Mouse (Mus musculus) small intestine, adult 2 months (tissue): Measurements from ENCODE around the gene Pi16. TPM values are rescaled to one million over a fixed set of nuclear protein-coding genes. Genes with fewer than 3 reads are reported as not detected.
A peak's percentile ranks its signal among the peaks of the same experiment; 100 is the strongest.

Source experiments
- H3K27ac ChIP-seq: fragments of 200-500 bp; 2 replicates; pipeline ENCODE4 v1.5.1; 2012; ENCODE audit warnings: low read depth, low read length, control low read depth, inconsistent platforms; ENCODE audit not compliant: insufficient read depth
- H3K27me3 ChIP-seq: fragments of 200-500 bp; 2 replicates; pipeline ENCODE4 v1.6.1; 2012; ENCODE audit warnings: mild to moderate bottlenecking, moderate library complexity, low read length, inconsistent platforms; ENCODE audit not compliant: control insufficient read depth, insufficient read depth
- H3K36me3 ChIP-seq: fragments of 200-500 bp; 2 replicates; pipeline ENCODE4 v1.6.1; 2012; ENCODE audit warnings: mild to moderate bottlenecking, low read length, control low read depth, inconsistent platforms; ENCODE audit not compliant: control insufficient read depth, insufficient read depth
- H3K4me1 ChIP-seq: fragments of 200-500 bp; 2 replicates; pipeline ENCODE4 v1.6.1; 2012; ENCODE audit warnings: low read length, inconsistent platforms, mixed read lengths; ENCODE audit not compliant: control insufficient read depth, insufficient read depth, insufficient read length
- H3K4me3 ChIP-seq: fragments of 200-500 bp; 2 replicates; pipeline ENCODE4 v1.5.1; 2012; ENCODE audit warnings: low read depth, mild to moderate bottlenecking, control low read depth, inconsistent platforms, low read length, moderate library complexity
- CTCF ChIP-seq: fragments of 200-500 bp; IDR thresholded peaks from 2 replicates; pipeline ENCODE4 v1.5.1; 2012; ENCODE audit warnings: low read depth, mild to moderate bottlenecking, control low read depth, inconsistent platforms, low read length, moderate library complexity, mixed read lengths; ENCODE audit not compliant: insufficient replicate concordance, insufficient read length; ENCODE audit errors: extremely low read depth
- POLR2A ChIP-seq: fragments of 200-500 bp; IDR thresholded peaks from 2 replicates; pipeline ENCODE4 v1.6.1; 2012; ENCODE audit warnings: low read depth, mild to moderate bottlenecking, control low read depth, inconsistent platforms, low read length, moderate library complexity
- WGBS: fragments of 180-500 bp; shearing (Covaris S2); methylation state at CpG from one replicate; pipeline ENCODE4 v1.1.7; 2018; 5-methylcytosine and 5-hydroxymethylcytosine counted together
- polyA plus RNA-seq: library from polyadenylated mRNA; depleted of rRNA; stranded (reverse); fragments of >200 nt; gene quantifications from 2 replicates; pipeline ENCODE4 v1.2.3, GENCODE M21; 2012

Gene Pi16
- polyA plus RNA-seq, 1 experiment: 1.6 TPM

DNA sequence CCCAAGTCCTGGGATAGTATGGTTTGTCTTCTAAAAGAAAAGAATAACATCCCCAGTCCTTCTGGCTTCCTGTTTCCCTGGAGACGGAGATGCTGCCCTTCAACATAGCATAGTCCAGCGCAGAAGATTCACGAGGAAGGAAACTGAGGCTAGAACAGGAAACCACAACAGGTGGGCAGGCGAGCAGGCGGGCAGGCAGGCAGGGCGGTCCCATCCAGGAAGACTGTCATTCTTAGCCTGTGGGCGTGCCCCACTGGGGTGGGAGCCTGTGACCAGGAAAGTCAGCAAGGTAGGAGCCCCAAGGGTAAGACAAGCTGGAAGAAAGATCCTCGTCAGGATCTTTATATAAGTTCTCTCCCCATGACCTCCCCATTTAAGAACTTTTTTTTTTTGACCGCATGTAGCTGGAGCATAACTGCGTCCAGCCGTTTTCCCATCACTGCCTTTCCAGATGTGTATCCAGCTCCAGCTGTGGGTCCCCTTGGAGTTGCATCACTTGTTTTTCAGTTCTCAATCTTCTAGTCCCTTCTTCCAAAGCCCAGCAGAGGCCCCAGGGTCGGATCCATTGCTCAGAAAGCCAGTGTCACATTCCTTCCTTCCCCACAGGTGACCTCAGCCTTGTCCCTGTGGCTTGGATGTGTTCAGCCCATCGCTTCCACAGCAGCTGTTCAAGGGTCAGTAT is 13.0 kb upstream of the Pi16 start:
- Histone ChIP-seq H3K27me3 (no peaks in the 10 kb centered on the region), H3K4me1 (peaks cover 7% of the 10 kb centered on the region), H3K27ac (no peak overlapping the region), H3K4me3 (no peak overlapping the region), H3K36me3 (peaks cover 26% of the 10 kb centered on the region)
- WGBS: 38% methylated on average over 13 of the region's 13 CpGs
- TF ChIP-seq CTCF: no peak
- no peak for TF ChIP-seq POLR2A

DNA sequence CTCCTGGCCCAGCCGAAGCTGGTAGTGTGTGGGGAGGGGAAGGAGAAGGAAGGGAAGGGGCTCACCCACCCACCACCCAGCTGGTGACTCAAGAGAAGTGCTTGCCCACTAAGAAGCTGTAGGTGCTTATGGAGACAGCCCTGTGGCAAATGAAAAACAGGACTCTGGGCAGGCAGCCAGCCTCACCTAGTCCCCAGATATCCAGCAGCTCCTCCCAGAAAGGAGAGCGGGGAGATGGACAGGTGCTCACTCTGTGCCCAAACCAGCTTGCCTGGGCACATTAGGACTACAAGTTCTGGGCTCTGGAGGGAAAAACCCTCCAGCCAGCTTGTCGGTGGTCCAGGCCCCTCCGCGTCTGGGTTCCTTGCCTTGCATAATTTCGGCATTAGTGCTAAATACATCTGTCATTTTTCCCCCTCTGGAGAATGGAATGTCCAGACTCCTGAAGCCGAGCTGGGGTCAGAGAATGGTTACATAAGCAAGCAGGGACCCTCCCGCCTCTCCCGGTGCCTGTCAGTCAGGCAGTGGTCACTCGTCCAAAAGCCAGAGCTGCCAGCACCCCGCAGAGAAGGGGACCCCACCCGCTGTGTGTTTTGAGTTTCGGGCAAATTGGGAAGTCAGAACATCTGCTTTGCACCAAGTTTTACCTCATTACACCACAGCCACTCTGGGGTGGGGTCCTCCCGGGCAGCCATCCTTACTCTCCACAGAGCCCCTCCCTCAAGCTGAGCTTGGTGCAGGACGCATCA is 12.2 kb upstream of the Pi16 start:
- H3K27ac ChIP-seq: no peak overlapping the region

GRCm38 (mm10) chr17:29305871-29306270 is 11.6 kb upstream of the Pi16 start:
- WGBS: 68% methylated on average over 7 of the region's 7 CpGs
- TF ChIP-seq POLR2A (no peak), CTCF (no peak)
- Histone ChIP-seq H3K4me3 (no peak overlapping the region), H3K27ac (no peak overlapping the region), H3K27me3 (no peaks in the 10 kb centered on the region), H3K4me1 (peaks cover 7% of the 10 kb centered on the region), H3K36me3 (peaks cover 15% of the 10 kb centered on the region)

More for the DNA sequence above, 12.2 kb upstream of the Pi16 start:
- peaks cover 20% of the 10 kb centered on the region for H3K36me3 ChIP-seq
- WGBS: 36% methylated on average over 15 of the region's 15 CpGs
- no peak overlapping the region for H3K4me3 ChIP-seq
- no peak for TF ChIP-seq POLR2A
- no peak for TF ChIP-seq CTCF
- peaks cover 7% of the 10 kb centered on the region for H3K4me1 ChIP-seq
- no peaks in the 10 kb centered on the region for H3K27me3 ChIP-seq

DNA sequence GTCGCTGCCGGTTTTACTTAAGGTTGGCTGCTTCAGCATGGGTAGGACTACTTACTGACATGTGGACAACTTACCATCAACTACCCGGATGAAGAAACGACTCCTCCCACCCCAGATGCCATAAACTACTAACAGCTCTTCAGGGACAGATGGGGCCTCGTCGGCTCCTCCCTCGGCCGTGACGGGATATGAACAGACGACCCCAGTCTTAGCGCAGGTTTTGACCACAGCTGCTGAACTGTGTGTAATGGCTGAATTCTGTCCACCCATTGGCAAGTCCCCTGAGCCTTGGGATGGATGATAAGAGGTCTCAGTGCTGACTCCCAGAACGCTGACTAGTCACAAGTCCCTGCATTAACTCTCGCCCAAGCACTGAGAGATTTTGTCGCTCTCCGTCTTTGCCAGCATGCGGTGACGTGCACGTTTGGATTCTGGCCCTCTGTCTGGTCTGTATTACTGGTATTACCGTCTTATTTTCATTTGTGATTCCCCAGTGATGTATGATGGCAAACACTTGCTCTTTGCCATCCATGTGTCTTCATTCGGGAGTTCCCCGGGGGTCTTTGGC is 7.3 kb upstream of the Pi16 start:
- no peak overlapping the region for H3K4me3 ChIP-seq
- H3K36me3 ChIP-seq: no peaks in the 10 kb centered on the region
- no peaks in the 10 kb centered on the region for H3K27me3 ChIP-seq
- H3K27ac ChIP-seq: no peak overlapping the region
- no peak for TF ChIP-seq CTCF
- TF ChIP-seq POLR2A: no peak
- 71% methylated on average over 21 of the region's 21 CpGs for WGBS
- no peaks in the 10 kb centered on the region for H3K4me1 ChIP-seq

GRCm38 (mm10) chr17:29311602-29312001 is 5.9 kb upstream of the Pi16 start:
- TF ChIP-seq POLR2A: no peak
- TF ChIP-seq CTCF: no peak
- H3K36me3 ChIP-seq: no peaks in the 10 kb centered on the region
- no peak overlapping the region for H3K4me3 ChIP-seq
- H3K4me1 ChIP-seq: no peaks in the 10 kb centered on the region
- H3K27me3 ChIP-seq: no peaks in the 10 kb centered on the region
- H3K27ac ChIP-seq: no peak overlapping the region
- WGBS: 95% methylated on average over 8 of the region's 8 CpGs

- Histone ChIP-seq H3K27ac (no peak overlapping the region), H3K4me3 (no peak overlapping the region), H3K4me1 (no peaks in the 10 kb centered on the region), H3K36me3 (no peaks in the 10 kb centered on the region), H3K27me3 (no peaks in the 10 kb centered on the region)
- TF ChIP-seq CTCF (no peak), POLR2A (no peak)
- WGBS: 96% methylated on average over 2 of the region's 2 CpGs
Measured at GRCm38 (mm10) chr17:29312082-29312481, 5.4 kb upstream of the Pi16 start.

- H3K27ac ChIP-seq: no peak overlapping the region
- no peak overlapping the region for H3K4me3 ChIP-seq
- H3K27me3 ChIP-seq: no peaks in the 10 kb centered on the region
- H3K36me3 ChIP-seq: no peaks in the 10 kb centered on the region
- no peak for TF ChIP-seq POLR2A
- TF ChIP-seq CTCF: peak; percentile 47; the same call in 1 of the 2 replicates
- H3K4me1 ChIP-seq: no peaks in the 10 kb centered on the region
Measured at GRCm38 (mm10) chr17:29313300-29313699, 4.2 kb upstream of the Pi16 start.
